Mouse (Mus musculus) lung, postnatal 4 days (tissue): ENCODE data around the gene Znrf3.
A peak's percentile ranks its signal among the peaks of the same experiment; 100 is the strongest.
"Not testable (repeated sequence)": the region's sequence is repeated elsewhere in the genome, so short reads cannot be mapped to it uniquely, and the experiment has no call there.

ENCODE experiments used
- DNase-seq, 2 experiments: peaks; one replicate each; pipeline ENCODE4 v3.0.0; 2021

The Znrf3 gene

GRCm38 (mm10) chr11:5444599-5445451 lies at the start of gene Znrf3:
TSS of gene Znrf3 (minus strand) at chr11:5444847.
- peak; percentile 95 to 97 for DNase-seq

- no peak for DNase-seq
Measured at GRCm38 (mm10) chr11:5493869-5494268, 49.2 kb upstream of the Znrf3 start.

- no peak for DNase-seq
Measured at GRCm38 (mm10) chr11:5491912-5492311, 47.3 kb upstream of the Znrf3 start.

GRCm38 (mm10) chr11:5490989-5491656 lies 46.5 kb upstream of the Znrf3 start:
- DNase-seq = no peak

GRCm38 (mm10) chr11:5489433-5489832 lies 44.8 kb upstream of the Znrf3 start:
- DNase-seq = not testable (repeated sequence)

- DNase-seq = peak; percentile 81 to 90
Measured at GRCm38 (mm10) chr11:5485193-5486011, 40.8 kb upstream of the Znrf3 start.

- no peak for DNase-seq
Measured at GRCm38 (mm10) chr11:5482581-5482980, 37.9 kb upstream of the Znrf3 start.

- no peak for DNase-seq
Measured at GRCm38 (mm10) chr11:5478831-5479230, 34.2 kb upstream of the Znrf3 start.

- no peak for DNase-seq
Measured at GRCm38 (mm10) chr11:5478193-5478592, 33.5 kb upstream of the Znrf3 start.

- no peak for DNase-seq
Measured at GRCm38 (mm10) chr11:5476806-5477205, 32.2 kb upstream of the Znrf3 start.

- not testable (repeated sequence) for DNase-seq
Measured at GRCm38 (mm10) chr11:5475556-5476118, 31.0 kb upstream of the Znrf3 start.

- DNase-seq = peak in 1 of 2 experiments; percentile 75
Measured at GRCm38 (mm10) chr11:5474130-5474529, 29.5 kb upstream of the Znrf3 start.

GRCm38 (mm10) chr11:5470055-5470454 lies 25.4 kb upstream of the Znrf3 start:
- peak; percentile 30 to 50 for DNase-seq

GRCm38 (mm10) chr11:5469084-5469483 lies 24.4 kb upstream of the Znrf3 start:
- DNase-seq = peak in 1 of 2 experiments; percentile 52

- DNase-seq = no peak
Measured at GRCm38 (mm10) chr11:5468471-5468870, 23.8 kb upstream of the Znrf3 start.

- DNase-seq = no peak
Measured at GRCm38 (mm10) chr11:5451923-5452322, 7.3 kb upstream of the Znrf3 start.

- no peak for DNase-seq
Measured at GRCm38 (mm10) chr11:5451341-5451740, 6.7 kb upstream of the Znrf3 start.

- no peak for DNase-seq
Measured at GRCm38 (mm10) chr11:5450701-5451100, 6.1 kb upstream of the Znrf3 start.

GRCm38 (mm10) chr11:5445452-5445953 lies 856 bp upstream of the Znrf3 start:
- no peak for DNase-seq

- DNase-seq = peak; percentile 46 to 65
Measured at GRCm38 (mm10) chr11:5444234-5444598, 431 bp downstream of the Znrf3 start.

GRCm38 (mm10) chr11:5443511-5444233 lies 975 bp downstream of the Znrf3 start:
- peak; percentile 43 to 58 for DNase-seq

GRCm38 (mm10) chr11:5442590-5443021 lies 2.0 kb downstream of the Znrf3 start:
- DNase-seq = peak in 1 of 2 experiments; percentile 23
